Mouse (Mus musculus) monocyte, adult 2 months (primary cell): ENCODE results near the gene Rassf2.

ENCODE experiments used
- DNase-seq, 2 experiments: peaks; one replicate each; pipeline ENCODE4 v3.0.0; 2022; ENCODE audit warnings: low spot score in 2 of 2, low read depth in 1 of 2

Rassf2 gene

DNA sequence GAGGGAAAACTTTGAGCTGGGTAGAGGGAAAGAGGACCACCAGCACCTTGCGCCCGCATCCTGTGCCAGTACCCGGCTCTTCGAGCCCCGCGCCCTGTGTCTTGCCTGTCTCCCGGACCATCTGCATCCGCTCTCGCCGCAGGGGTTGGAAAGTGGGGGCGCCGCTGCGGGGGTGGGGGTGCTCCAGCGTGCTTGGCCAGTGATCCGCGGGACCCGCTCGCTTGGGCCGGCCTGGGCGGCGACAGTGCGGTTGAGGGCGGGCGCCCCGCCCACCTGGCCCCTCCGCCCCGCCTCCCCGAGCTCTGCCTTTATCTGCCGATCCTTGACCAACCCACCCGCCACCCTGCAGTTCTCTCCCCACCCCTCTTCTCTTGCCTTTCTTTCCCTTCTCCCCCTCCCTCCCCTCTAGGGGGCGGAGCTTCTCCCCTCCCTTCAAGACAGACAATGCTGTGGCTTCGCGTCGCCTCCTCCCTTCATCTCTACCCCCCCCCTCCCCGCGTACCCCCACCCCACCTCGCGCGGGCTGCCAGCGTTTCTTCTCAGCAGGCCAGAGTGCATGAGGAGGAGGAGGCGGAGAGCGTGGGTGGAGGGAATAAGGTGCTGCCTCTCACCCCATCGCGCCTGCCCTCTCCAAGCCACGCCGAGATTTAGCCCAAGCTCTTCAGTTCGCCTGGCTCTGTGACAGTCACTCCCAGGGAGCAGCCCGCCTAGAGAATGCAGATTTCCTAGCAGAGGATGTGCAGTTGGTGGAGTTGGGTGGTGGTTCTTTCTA is at the start of gene Rassf2:
TSS of gene Rassf2 (minus strand) at position 613 of the 772 bp plus-strand sequence.
- DNase-seq = no peak

DNA sequence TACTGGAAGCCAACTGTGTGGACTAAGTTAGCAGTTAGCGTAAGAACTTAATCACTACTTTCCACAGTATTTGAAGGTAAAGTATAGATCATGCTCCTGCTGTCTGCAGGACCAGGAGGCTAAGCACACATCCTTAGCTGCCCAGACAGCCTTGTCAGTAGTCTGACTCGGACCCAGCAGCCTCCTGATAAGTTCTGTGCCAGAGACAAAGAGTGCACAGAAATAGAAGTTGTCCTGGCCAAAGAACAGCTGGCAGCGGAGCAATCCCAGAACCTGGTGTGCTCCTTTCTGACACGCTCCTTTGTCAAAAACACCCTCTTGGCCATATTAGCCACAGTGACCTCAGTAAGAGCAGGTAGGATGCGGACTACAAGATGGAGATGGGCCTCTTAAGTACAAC is 49.1 kb upstream of the Rassf2 start:
- DNase-seq = no peak

DNA sequence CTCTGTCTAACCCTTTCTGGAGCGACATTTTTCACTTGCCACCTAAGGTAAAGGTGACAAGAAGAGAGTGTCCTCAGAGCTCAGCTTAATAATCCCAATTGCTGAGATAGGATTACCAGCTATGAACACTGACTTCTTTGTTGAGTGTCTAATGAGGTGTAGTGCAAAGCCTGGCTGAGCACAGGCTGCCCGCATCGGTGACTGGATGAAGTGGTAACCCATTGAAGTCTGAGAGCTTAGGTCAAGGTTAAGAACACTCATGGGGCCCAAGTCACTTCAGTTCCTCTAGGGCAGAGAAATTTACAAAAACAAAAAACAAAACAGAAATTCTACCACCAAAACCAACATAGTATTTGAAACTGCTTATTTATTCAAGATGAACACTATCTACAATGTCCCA is 43.0 kb upstream of the Rassf2 start:
- no peak for DNase-seq

DNA sequence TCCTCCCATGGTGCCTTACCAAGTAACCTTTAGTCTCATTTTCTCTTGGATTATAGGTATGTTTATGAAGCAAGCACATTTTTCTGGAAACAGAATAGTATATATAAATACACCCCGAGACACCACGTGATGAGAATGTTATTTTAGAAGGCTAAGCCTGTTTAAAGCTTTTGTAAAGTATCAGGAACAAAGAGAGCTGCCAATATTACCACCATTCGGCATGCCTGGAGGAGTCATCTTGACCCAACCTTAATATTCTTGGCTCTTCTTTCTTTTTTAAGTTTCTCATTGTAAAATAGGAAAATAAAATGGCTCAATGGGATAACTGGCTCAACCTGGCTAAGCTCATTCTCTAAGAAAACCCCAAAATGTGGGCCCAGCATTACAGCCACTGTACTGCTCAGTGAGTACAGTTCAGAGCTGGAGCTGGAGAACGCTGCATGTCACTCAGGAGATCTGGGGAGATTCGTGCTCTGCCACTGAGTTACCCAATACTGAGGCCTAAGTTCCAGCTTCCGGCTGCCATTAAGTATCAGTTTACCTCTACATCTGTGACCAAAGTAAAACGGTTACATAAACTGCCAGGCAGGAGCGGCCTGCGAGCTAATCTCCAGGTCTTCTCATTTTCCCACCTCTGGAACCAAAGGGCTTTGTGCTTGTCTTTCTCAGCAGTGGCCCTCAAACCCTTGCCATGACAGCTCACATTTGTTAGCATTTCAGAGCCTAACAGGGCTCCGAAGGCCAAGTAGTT is 40.1 kb upstream of the Rassf2 start:
- no peak for DNase-seq

DNA sequence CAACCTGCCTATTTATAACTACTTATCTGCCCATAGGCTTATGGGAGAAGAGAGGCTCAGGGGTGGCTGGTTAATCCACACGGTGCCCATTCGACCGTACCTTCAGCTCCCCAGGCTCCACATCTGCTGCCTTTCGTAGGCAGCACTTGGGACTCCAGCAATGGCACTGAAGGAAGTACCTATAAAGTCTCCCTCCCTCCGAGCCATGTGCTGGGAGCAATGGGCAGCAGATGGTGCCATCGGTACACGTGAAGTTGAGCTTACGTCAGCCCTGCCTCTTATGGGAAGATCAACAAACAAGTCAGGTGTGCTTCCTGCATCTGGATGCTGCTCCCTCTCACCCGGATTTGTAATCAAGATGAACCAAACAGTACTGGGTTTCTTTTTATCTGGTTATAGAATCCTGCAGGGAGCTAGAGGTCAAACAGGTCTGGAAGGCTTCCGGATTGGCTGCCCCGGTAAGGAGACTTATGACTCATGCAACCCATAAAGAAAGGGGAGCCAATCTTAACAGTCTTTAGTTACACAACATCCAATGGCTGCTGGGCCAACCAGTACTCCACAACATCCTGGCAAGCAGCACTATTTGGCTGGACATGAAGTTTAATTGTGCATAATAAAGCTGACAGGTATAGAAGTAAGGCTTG is 34.2 kb upstream of the Rassf2 start:
- DNase-seq = no peak

DNA sequence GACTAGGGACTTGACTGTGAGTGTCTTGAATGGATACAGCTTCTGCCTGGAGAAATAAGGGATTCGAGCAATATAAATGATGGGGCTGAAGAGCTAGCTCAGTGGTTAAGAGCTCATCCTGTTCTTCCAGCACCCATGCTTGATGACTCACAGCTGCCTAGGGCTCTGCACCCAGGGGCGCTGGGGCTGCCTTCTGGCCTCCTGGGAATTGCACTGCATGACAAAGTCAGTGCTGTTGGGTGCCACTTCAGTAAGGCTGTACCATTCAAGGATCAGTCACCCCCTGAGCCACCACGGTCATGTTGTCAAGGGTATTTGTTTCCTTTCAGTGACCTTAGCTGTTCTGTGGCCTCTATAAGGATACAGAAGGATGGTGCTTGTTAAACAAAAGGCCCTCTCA is 33.7 kb upstream of the Rassf2 start:
- no peak for DNase-seq

DNA sequence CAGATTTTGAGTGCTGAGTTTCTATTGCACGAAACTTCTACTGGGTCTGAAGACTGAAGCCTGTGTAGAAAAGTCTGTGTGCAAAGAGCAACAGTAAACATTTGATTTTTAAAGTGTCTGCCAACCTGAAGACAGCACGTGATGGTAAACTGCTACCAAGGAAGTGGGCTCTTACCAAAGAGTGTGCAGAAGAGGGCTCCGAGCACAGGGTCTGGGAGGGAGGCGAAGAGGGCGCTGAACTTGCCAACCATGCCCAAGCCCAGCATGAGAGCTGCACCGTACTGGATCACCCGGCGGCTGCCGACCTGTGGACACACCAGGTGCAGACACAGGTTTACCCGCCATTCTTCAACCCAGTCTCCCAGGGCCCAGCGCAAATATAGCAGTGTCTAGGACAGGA is 31.8 kb upstream of the Rassf2 start:
- no peak for DNase-seq

DNA sequence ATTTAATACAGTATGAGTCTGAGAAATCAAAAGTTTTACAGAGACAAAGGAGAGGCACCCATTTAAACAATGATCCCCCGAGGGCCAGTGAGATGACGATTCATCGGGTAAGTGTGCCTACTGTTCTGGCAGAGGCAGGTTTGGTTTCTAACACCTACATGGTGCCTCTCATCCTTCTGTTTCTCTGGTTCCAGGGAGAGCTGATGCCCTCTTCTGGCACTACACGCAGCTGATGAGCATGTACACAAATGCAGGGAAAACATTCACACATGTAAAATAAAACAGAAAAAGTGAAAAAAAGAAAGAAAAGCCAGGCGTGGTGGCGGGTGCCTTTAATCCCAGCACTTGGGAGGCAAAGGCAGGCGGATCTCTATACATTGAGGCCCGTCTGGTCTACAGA is 29.9 kb upstream of the Rassf2 start:
- no peak for DNase-seq

DNA sequence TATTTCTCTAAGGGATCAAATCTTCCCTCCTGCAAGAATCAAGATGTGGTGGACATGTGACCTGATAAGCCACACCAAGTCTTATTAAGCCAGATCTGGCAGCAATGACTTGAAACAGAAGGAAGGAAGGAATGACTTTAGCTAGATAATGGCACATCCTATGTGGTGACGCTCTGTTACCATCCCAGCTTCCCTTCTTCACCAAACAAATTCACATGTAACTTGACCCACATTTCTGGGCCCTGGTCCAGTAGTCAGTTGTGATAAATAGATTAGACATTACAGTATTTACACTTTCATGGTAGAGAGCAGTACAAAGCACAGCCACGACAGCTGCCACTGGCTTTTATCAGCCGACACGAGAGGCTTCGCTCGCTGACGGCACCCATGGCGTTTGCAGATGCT is 25.3 kb upstream of the Rassf2 start:
- DNase-seq = no peak

DNA sequence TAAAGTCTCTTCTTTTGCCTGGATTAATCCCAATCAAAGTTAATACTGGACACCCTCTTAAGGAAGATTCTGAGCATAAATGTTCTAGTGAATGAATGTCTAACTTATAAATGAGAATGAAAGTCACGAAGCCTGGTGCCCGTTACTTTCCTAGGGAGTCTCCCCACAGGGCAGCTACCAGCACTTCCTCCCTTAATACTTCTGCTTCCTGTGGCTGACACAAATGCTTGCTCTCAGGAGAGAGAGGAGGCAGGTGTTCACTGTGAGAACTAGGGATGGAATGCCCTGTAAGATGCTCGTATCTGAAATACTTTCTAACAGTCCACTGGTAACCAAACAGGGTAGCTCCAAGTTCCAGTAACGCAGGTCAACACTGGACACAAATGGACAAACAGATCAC is 23.8 kb upstream of the Rassf2 start:
- no peak for DNase-seq

DNA sequence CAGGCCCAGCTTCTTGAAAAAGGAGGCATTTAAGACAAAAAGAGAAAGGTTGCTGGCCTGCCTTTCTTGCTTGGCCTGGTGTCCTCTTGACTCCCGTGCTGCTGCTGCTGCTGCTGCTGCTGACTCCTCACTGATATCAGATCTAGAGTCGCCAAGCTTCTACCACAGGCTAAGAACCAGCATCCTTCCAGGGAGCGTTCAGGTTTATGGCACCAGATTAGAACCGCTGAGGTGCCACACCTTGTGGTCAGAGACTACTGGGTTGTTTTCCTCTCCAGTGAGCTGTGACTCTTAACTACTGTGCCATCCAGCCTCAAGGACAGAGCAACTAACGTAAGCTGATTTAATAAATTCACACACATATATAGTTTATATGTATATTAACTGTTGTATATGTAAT is 21.7 kb upstream of the Rassf2 start:
- no peak for DNase-seq

DNA sequence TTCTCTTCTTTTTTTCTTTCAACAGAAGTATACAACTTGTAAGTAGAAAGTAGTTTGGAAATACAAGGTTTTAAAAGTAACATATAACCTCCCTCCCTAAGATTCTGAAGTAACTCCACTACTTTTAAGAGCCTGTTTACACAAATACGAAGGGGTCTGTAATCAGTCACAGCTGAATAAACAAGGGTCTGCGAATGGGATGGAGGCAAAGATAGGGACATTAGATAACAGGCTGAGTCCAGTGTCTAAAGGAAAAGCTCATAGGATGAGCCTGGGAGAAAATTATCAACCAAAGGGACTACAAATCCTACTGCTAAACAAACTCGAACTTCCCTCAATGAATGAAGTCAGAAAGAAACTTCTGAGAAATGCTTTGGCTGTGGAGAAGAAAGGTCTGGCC is 19.9 kb upstream of the Rassf2 start:
- no peak for DNase-seq

DNA sequence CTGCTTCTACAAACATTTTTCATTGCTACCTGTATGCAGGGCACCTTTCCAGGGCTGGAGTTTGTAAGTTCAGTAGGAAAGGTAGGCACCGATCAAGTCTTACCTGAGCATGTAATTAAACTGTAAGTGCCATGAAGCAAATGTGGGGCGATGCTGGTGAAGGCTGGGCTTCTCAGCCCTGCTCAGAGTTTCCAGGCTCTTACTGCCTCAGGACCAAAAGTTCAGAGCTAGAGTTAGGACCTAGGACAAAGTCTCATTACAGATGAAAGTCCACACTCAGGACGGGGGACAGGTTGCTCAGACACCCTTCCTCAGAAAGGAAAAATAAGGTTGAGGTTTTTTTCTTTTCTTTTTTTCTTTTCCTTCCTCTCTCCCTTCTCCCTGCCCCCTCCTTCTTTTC is 19.4 kb upstream of the Rassf2 start:
- no peak for DNase-seq

DNA sequence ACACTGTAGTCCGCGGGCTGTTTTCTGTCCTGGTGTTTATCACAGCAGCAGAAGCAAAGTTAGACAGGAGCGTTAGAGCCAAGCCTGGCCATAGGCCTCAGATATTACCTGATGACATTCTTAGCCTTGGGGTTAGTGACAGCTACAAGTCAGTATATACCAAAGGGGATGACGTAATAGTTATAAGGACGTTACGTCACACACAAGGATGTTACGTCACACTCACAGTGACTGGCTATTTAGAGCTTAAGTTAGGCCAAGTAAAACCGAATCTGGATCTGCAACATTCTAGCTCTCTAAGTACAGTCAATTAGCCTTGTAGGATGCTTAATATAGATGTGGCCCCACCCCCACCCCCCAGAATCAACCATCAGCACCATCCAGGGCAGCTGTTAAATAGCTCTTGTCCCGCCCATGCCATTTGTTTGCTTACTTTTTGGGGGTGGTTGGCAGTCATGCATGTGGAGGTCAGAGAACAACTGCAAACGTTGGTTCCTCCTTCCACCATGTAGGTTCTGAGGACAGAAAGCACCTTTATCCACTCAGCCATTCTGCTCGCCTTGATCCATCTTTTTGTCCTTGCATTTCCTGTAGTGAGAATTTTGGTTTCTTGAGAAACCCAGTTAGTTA is 18.2 kb upstream of the Rassf2 start:
- DNase-seq = no peak

DNA sequence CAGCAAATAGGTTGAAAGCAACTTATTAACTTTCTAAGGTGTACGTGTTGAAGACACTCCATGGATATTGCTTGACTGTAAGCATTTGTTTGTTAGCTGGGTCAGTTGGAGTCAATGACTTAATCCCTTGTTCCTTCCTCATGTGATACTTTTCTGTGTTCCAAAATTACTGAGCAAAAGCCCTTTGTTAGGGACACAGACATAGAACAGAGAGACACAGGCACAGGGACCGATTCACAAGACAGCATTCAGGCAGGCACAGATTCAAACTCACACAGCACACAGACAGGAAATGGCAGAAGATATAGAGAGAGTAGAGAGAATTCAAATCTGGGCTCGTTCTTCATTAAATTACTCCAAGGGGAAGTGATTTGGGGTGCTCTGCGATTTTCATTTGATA is 17.3 kb upstream of the Rassf2 start:
- no peak for DNase-seq

DNA sequence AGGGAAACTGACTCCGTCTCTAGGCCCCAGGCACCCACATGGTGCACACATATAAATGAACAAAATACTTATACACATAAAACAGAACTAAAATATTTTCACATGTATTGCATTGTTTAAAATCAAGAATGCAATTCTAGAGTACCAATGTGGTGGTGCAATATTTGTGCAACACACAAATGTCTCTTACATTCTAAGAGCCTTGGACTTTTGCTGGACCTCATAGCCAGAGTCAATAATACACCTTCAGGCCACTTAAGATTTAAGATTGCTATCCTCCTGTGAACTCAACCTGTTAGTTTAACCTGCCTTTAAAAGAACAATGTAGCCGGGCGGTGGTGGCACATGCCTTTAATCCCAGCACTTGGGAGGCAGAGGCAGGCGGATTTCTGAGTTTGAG is 16.6 kb upstream of the Rassf2 start:
- no peak for DNase-seq

DNA sequence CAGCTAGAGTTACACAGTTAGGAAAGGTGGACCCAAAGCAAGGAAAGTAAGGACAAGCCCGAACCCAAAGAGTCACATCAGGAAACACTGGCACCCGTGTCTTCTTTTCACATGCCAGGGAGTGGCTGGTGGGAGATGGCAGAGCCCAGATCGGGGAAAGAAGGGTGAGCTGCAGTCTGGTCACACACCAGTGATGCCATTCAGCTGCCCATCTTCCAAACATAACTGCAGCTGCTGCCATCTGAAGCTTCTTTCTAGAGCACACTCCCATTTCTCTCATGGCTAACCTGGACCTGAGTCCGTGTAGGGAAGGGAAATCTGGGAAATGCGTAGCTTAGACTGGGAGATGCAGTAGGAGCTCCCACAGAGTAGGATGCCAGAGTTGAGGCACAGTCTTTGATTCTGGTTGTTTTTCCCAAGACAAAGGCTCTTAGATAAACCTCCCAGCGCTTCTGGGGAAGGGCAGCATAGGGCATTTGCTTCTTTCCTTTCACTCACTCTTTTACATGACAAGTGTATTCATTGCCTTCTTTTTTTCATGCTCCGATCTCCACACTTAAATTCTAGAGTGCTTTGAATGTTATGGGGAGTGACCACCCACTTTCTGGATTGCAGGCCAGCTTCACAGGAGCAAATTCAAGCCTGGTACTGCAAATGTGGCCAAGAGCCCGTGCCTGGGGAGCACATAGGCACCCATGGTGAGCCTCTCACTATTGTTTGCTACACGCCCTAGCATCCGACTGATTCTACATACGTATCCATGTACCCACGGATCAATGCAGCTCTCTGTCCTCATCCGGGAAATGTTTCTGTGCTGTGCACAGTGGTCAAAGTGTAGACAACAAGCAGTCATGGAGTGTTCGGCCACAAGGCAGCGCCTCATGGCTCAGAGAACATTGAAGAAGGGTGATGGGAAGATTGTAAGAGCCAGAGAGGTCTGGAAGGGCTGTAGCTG is 14.5 kb upstream of the Rassf2 start:
- no peak for DNase-seq

DNA sequence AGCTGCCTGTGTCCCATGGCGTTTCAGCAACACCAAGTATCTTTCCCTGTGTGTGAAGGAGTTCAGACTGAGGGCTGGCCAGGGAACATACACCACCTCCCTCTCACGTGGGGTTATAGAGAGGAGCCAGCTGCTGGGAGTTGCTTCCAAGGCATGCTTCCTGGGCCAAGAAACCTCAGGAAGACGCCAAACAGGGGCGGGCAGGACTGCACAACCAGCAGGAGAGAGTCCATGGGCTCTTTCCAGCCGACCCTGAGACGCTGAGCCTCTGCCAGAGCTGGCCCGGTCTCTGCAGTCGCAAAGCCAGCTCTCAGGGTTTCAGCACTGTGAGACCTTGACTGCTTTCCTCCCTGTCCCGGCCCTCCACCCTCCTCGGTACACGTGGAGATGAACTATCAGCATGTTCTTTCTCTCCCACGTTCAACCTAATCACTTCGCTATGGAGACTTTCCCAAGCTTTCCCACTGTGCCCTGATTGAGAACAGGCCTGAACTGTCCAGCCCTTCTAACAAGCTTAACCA is 13.1 kb upstream of the Rassf2 start:
- no peak for DNase-seq

DNA sequence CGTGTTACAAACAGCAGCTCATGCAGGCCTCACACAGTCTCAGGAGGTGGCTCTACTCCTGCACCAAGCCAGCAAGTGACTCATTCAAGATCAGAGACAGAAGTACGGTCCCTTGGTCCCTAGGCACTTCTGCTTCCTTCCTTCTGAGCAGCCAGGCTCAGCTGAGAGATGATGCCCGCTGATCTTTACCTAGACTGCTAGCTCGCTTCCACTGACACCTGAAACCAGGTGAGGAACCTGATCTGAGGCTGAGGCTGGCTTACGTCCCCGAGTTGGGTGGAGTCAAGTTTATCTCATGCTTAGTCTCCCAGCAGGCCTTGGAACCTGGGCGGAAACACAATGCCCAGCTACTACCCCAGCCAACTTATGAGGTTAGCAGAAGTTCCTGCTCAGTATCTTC is 9.8 kb upstream of the Rassf2 start:
- DNase-seq = no peak

DNA sequence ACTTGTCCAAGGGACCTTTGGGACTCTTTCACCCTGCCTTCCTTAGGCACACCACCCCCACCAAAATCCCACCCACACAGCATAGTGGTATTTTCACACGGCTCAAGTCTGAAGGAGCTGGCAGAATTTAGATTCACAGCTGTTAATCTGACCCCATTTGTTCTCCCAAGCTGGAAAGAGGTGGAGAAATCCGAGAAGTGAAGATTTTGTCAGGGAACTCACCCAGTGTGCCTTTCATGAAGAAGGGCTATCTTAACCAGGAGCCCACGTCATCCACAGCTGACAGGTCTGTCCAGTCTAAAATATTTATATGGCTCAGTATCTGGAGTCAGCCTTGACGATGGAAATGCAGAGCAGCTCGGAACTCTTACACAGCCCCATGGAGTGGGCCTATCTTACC is 6.3 kb upstream of the Rassf2 start:
- DNase-seq = no peak

DNA sequence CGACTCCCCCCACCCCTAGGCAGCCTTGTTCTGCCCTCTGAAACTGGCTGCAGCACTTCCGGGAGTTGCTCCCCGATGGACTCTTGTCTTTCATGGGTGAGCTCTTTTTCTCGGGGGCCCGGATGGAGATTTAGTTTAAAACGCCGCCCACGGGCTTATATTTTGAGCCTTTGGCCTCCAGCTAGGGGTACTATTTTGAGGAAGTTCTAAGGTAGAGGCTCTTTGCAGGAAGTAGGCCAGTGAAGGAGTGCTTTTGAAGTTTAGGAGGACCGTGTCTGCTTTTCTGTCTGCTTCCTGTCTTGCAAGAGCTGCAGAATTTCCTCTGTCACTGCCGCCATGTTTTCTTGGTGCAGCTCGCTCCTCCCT is 5.4 kb upstream of the Rassf2 start:
- no peak for DNase-seq
